Mouse (Mus musculus) retina, postnatal 7 days (tissue): ENCODE measurements at regions not wholly inside any gene's neighbourhood (a gene's known extent, or its start where the extent isn't known, plus 50 kb on each side); places are given as distances from the start of the nearest gene placed in this dataset.
A peak's percentile ranks its signal among the peaks of the same experiment; 100 is the strongest.

ENCODE experiments used
- DNase-seq: peaks from one replicate; pipeline ENCODE4 v3.0.0-alpha.2; 2012; ENCODE audit warnings: low read depth, low spot score

- DNase-seq = no peak
These were observed 120.3 kb downstream of the Etnk1 start for GRCm38 (mm10) chr6:143287322-143287721.

GRCm38 (mm10) chr6:143288491-143289130 is 121.6 kb downstream of the Etnk1 start:
- DNase-seq = no peak

DNA sequence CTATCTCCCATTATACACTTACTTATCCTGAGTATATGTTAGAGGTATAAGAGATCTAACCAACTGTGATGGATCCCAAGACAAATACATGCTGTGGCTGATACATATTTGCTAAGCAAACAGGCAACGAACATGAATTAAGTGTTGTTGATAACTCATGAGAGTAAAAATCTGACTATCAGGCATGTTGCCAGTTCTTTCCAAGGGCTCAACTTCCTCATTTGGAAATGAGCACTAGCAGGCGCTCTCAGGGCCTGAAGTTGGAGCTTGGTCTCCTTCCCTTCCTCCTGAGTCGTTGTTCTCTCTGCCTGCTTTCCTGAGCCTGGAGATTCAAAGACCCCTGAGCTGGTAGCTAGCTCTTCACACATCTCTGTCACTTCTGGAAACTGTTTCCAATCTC is 126.6 kb downstream of the Etnk1 start:
- DNase-seq = no peak

DNA sequence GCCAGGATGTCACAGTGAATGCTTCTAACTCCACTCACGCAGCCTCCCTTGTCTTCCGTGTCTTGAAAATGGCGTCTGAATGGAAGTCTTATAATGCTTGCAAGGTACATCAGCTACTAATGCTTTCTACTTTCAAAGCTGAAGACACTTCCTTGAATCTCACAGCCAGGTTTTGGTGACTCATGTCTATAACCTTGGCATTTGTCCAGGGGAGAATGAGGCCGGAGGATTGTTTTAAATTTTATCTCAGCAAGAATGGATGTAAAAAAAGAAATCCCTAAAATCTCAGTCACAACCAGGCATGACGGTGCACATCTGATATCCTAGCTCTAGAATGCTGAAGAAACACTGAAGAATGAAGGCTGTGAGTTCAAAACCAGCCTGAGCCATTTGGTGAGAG is 131.4 kb downstream of the Etnk1 start:
- DNase-seq = no peak

- no peak for DNase-seq
These were observed 134.4 kb downstream of the Etnk1 start for GRCm38 (mm10) chr6:143301414-143301813.

- no peak for DNase-seq
These were observed 140.3 kb downstream of the Etnk1 start for GRCm38 (mm10) chr6:143307327-143307726.

DNA sequence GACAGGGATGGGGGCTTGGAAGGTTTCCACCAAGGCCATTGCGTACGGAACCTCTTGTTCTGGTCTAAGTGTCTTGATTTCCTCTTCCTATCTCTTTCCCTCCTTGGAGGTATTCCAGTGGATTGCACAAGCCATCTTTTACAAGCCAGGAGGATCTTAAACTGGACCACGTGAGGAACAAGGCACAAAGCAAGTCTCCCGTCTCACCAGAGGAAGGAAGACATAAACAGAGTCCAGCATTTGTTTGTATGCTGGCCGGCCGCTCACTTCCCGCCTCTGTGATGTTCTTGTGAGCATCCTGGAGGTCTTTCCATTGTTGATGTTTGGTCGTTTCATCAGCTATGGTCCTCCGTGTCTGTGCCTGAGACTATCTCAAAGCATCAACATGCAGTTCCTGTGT is 148.8 kb downstream of the Etnk1 start:
- DNase-seq = no peak

DNA sequence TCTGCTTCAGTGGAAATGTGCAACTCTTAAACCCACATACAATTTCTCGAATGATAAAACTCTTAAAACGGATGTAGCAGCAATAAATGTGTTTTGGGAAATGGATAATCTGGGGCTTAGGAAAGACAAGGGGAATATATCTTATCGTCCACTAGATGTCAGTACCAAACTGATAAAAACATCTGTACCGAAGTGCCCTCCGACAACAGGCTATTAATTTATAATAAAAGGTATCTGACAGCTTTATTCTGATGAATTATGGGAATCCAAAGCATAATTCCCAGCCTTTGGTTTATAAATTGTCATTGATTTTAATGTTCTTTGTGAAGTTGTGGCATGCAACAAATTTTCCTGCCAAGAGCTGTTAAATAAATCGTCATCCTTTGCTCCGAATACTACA is 153.4 kb downstream of the Etnk1 start:
- peak; percentile 32 for DNase-seq

GRCm38 (mm10) chr6:143324636-143325035 is 157.6 kb downstream of the Etnk1 start:
- no peak for DNase-seq

GRCm38 (mm10) chr6:143326956-143327722 is 160.1 kb downstream of the Etnk1 start:
- DNase-seq = no peak

GRCm38 (mm10) chr6:143327788-143328187 is 160.8 kb downstream of the Etnk1 start:
- DNase-seq = no peak

DNA sequence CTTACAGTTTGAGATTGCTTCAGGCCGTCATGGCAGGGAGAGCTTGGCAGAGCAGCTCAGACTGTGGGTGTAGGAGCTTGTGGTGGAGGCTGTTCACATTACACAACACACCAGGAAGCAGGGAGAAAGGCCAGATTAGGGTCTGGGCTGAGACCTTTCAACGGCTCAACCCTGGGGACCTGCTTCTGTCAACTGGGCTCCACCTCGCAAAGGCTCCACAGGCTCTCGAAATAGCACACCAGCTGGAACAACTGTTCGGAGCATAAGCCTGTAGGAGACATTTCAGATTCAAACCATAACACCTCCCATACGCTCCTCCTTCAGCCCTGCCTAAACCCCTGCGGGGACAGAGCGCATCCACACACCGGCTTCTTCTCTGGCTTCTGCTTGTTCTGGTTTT is 161.2 kb downstream of the Etnk1 start:
- no peak for DNase-seq

DNA sequence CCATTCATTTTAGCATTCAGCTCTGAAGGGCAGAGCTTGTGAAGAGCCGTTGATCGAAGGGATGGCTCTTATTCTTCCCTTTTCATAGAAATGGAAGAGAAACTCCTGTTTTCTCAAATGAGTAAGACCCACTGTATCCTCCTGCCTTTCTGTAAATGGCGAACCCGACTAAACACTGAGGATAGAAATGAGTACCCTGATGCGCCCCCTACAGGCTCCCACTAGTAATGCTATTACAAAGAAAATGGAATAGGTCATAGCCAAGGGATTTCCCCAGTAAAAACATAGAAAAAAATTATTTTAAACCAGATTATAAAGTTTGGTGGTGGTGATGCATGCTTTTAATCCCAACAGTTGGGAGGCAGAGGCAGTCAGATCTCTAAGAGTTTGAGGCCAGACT is 162.1 kb downstream of the Etnk1 start:
- no peak for DNase-seq

GRCm38 (mm10) chr6:143333493-143333892 is 166.5 kb downstream of the Etnk1 start:
- no peak for DNase-seq

GRCm38 (mm10) chr6:143336574-143336973 is 169.6 kb downstream of the Etnk1 start:
- no peak for DNase-seq

DNA sequence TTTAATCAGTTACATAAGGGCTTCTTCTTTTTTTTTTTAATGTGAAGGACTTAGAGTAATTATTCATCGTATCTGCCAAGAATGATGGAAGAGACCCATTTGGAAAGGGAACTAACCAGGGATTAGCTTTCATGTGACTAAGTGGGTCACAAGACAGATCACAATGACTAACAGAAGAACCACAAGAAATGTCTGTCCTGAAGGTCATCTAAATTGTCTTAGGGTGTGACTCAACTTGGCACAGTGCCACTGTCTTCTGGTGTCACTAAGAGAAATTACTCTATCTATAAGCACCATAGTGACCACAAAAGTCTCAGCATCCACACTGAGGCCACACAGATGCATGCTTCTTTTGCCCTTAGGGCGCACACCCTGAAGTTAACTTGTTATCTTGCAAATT is 182.0 kb downstream of the Etnk1 start:
- no peak for DNase-seq

GRCm38 (mm10) chr6:143359320-143360032 is 192.5 kb downstream of the Etnk1 start:
- peak; percentile 30 for DNase-seq

DNA sequence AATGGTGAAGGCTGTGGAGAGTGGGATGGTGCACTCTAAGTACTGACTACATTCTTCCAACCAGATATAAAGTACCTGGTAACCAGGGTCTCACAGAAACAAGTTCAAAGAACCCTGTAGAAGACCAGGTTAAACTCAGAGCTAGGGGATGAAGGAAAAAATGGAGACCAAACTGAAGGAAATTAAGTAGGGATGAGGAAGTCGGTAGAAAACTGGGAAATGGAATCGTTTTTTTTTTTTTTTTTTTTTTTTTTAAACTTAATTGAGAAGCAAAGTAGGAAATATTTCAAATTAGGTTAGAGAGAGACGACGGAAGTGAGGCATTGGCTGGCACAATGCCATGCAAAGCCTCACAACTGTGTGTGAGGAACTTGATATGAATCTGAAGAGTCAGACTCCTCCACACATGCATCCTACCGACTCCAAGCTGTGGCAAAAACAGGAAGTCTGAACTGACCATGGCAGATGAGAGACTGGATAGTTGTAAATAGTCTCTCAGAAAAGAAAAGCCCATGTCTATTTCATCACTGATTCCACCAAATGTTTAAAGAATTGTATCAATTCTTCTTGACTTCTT is 194.2 kb downstream of the Etnk1 start:
- DNase-seq = no peak

DNA sequence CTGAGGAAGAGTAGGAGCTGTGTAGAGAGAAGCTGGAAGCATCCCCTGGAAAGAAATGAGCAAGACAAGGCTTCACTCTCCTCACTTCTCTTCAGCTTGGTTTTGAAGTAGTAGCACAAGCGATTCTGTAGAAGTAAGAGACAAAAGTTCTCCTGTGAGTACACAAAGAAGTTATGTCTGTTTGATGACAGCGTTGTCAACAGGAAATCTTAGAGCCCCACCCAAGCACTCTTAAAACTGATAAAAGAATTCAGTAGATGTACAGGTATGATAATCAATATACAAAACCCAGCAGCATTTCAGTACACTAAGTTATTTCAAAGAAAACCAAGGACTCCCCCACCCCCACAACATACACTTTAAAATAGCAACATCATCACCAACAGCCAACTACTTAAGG is 194.9 kb downstream of the Etnk1 start:
- no peak for DNase-seq

GRCm38 (mm10) chr6:143365840-143366239 is 198.8 kb downstream of the Etnk1 start:
- DNase-seq = no peak

DNA sequence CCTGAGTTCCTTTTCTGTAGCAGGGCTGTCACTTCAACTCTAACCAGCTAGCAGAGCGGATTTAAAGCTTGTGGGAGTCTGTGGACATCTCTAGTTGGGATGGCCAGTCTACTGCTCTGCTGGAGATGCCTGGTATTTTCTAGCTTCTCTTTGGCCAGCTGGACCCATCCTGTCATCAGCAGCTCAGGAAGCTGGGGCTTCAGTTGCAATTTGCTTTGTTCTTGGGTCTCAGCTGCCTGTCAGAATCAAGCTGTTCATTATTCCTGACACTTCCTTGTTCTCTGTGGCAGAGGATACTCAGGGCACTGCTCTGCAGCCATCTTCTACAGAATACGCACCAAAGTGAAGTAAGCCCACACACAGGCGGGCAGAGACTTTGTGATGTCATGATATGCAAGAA is 200.8 kb downstream of the Etnk1 start:
- no peak for DNase-seq

DNA sequence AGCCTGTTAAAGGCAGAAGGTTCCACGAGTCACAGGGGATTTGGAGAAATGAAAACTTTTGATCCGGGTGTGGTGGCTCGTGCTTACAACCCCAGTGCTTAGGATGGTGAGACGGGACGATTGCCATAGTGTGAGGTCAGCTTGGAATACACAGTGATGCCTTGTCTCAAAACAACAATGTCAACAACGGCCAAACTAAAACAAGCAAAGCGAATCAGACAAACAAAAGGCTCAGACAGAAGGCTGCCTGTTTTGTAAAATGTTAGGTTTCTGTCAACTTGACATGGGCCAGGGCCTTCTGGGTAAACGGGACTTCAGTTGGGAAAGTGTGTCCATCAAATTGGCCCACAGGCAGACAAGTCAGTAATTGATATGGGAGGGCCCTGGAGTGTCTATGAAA is 201.6 kb downstream of the Etnk1 start:
- no peak for DNase-seq
